Mouse (Mus musculus) frontal cortex, postnatal 36 days (tissue): ENCODE results near the gene Timm10.

ENCODE experiments used
- DNase-seq, 2 experiments: peaks; one replicate each; pipeline ENCODE4 v3.0.0; 2022; ENCODE audit warnings: low spot score in 2 of 2

The Timm10 gene

GRCm38 (mm10) chr2:84819861-84820260 lies 6.9 kb upstream of the Timm10 start:
- peak in 1 of 2 experiments; percentile 59 for DNase-seq

GRCm38 (mm10) chr2:84822552-84822951 lies 4.2 kb upstream of the Timm10 start, which contains the start of gene Smtnl1:
Gene Smtnl1 (minus strand): TSS chr2:84822652.
- DNase-seq: no peak

GRCm38 (mm10) chr2:84823237-84823636 lies 3.6 kb upstream of the Timm10 start:
- DNase-seq: no peak

- no peak for DNase-seq
Measured at GRCm38 (mm10) chr2:84827283-84827920, 605 bp downstream of the Timm10 start.

GRCm38 (mm10) chr2:84831666-84832391 lies 5.0 kb downstream of the Timm10 start:
- DNase-seq: peak; percentile 82 to 94

- DNase-seq: no peak
Measured at GRCm38 (mm10) chr2:84837107-84837506, 10.3 kb downstream of the Timm10 start.

GRCm38 (mm10) chr2:84837817-84838592 lies 11.2 kb downstream of the Timm10 start:
- DNase-seq: no peak

GRCm38 (mm10) chr2:84838593-84838949 lies 11.8 kb downstream of the Timm10 start, which contains the start of gene Slc43a1:
Gene Slc43a1 (plus strand): TSS chr2:84838850.
- DNase-seq: no peak

- DNase-seq: no peak
Measured at GRCm38 (mm10) chr2:84838993-84839980, 12.5 kb downstream of the Timm10 start.

- DNase-seq: no peak
Measured at GRCm38 (mm10) chr2:84840016-84840747, 13.4 kb downstream of the Timm10 start.

- DNase-seq: no peak
Measured at GRCm38 (mm10) chr2:84840748-84841563, 14.2 kb downstream of the Timm10 start.

GRCm38 (mm10) chr2:84841905-84842304 lies 15.1 kb downstream of the Timm10 start:
- DNase-seq: no peak

- DNase-seq: no peak
Measured at GRCm38 (mm10) chr2:84843654-84844053, 16.9 kb downstream of the Timm10 start.

- no peak for DNase-seq
Measured at GRCm38 (mm10) chr2:84845226-84845625, 18.4 kb downstream of the Timm10 start.

- DNase-seq: no peak
Measured at GRCm38 (mm10) chr2:84850407-84851129, 23.8 kb downstream of the Timm10 start.

GRCm38 (mm10) chr2:84851130-84852040 lies 24.6 kb downstream of the Timm10 start:
- no peak for DNase-seq

- DNase-seq: peak in 1 of 2 experiments; percentile 56
Measured at GRCm38 (mm10) chr2:84855732-84856131, 28.9 kb downstream of the Timm10 start.

- no peak for DNase-seq
Measured at GRCm38 (mm10) chr2:84858551-84858950, 31.8 kb downstream of the Timm10 start.
